In genomic region chr10:46057362-46058198, GRCm38 (mm10) we compare ENCODE assay signal across 8 mouse cellular contexts.
DNase-seq lines count a peak whose midpoint lies in the region; ATAC-seq lines count a peak whose summit lies in the region.

No protein-coding gene starts in this region.

- H3K4me1 ChIP-seq in heart, embryonic 11.5 days (ENCODE audit: control insufficient read depth, insufficient read depth, low read length) = no peaks in the 10 kb centered on the region
- no peaks in the 10 kb centered on the region for H3K4me1 ChIP-seq in hindbrain, embryonic 10.5 days (replicated peaks)

- no peak overlapping the region for H3K27ac ChIP-seq in heart, embryonic 11.5 days (ENCODE audit: low read depth, low read length)
- no peak overlapping the region for H3K27ac ChIP-seq in hindbrain, embryonic 10.5 days

- ATAC-seq in heart, embryonic 11.5 days (replicated peaks; ENCODE audit: insufficient number of reproducible peaks, low FRiP score, low TSS enrichment) = no peak
- ATAC-seq in megakaryocyte-erythroid progenitor cell, adult 5-6 weeks (replicated peaks; ENCODE audit: low FRiP score, low TSS enrichment, poor library complexity, severe bottlenecking) = no peak

- H3K9ac ChIP-seq in heart, embryonic 11.5 days (ENCODE audit: low read depth, low read length) = no peak overlapping the region

- H3K9me3 ChIP-seq in heart, embryonic 11.5 days (replicated peaks; ENCODE audit: control insufficient read depth, low read length) = no peaks in the 10 kb centered on the region
- H3K9me3 ChIP-seq in hindbrain, embryonic 10.5 days = no peaks in the 10 kb centered on the region

- no peaks in the 10 kb centered on the region for H3K36me3 ChIP-seq in heart, embryonic 11.5 days (ENCODE audit: control insufficient read depth, insufficient read depth, low read length)
- H3K36me3 ChIP-seq in hindbrain, embryonic 10.5 days = no peaks in the 10 kb centered on the region

- H3K27me3 ChIP-seq in heart, embryonic 11.5 days (ENCODE audit: control insufficient read depth, insufficient read depth, low read length) = no peaks in the 10 kb centered on the region
- no peaks in the 10 kb centered on the region for H3K27me3 ChIP-seq in hindbrain, embryonic 10.5 days (ENCODE audit: insufficient read depth, poor library complexity, severe bottlenecking)

- 39% methylated on average over 14 of the region's 14 CpGs for WGBS in heart, embryonic 11.5 days (ENCODE audit: insufficient replicate concordance)
- 43% methylated on average over 14 of the region's 14 CpGs for WGBS in hindbrain, embryonic 10.5 days

- DNase-seq in heart, postnatal 10 days = peak; percentile 21 to 53
- peak; percentile 84 for DNase-seq in MN1 (ENCODE audit: low spot score)
- DNase-seq in cerebellum, postnatal 4 days (ENCODE audit: low spot score in 2 of 2) = peak; percentile 33 to 73
- peak; percentile 45 for DNase-seq in hindbrain, embryonic 10.5 days (ENCODE audit: low spot score)
- peak; percentile 8 to 67 for DNase-seq in left cerebral cortex, adult 9 months (ENCODE audit: low spot score in 2 of 2)
- peak; percentile 0 for DNase-seq in naive thymus-derived CD4-positive, alpha-beta T cell, adult 2 months (ENCODE audit: low read depth)

- intact Hi-C loops in heart, postnatal 10 days (cut with DNase I) = loop anchor here (5.0 kb wide), 1 partner anchor 180 kb away; no protein-coding TSS in a partner anchor

- H3K4me3 ChIP-seq in heart, embryonic 11.5 days (ENCODE audit: low read depth, low read length) = no peak overlapping the region
- H3K4me3 ChIP-seq in hindbrain, embryonic 10.5 days = no peak overlapping the region

- no peak overlapping the region for H3K4me2 ChIP-seq in heart, embryonic 11.5 days

Comparison
In these comparisons a context has a peak if more than half of its experiments do, and no peak if none do; other contexts are left out.
1. DNase-seq: peak in every context shown above with its lines; median percentile 84 in MN1; 53 in cerebellum, postnatal 4 days; 45 in hindbrain, embryonic 10.5 days; 38 in left cerebral cortex, adult 9 months; 37 in heart, postnatal 10 days; 0 in naive thymus-derived CD4-positive, alpha-beta T cell, adult 2 months.